Mouse (Mus musculus) cerebellum, adult 8-10 months (tissue): Measurements from ENCODE around the gene Ace2.
A peak's percentile ranks its signal among the peaks of the same experiment; 100 is the strongest.

Experiments used
- DNase-seq: peaks from one replicate; pipeline ENCODE4 v3.0.0; 2022

Ace2 gene

GRCm38 (mm10) chrX:164183844-164184243, 44.7 kb downstream of the Ace2 start:
- DNase-seq, result peak; percentile 36

DNA sequence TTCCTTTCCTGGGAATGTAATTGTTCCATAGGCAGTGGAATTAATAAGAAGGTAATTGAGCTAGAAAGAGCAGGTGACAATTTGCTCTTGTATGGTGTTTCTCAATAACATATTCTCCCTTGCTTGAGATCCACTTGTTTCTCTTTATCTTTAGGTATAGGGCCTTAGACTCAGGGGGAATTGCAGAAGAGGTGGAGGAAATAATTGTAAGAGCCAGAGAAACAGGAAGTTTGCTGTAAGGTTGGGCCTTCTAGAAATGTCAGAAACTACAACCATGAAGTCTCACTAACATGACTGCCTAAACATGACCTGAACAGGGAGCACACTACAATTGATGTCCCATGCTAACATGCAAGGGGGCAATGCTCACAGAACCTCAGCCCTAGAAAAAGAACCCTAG, 50.7 kb downstream of the Ace2 start:
- no peak for DNase-seq

DNA sequence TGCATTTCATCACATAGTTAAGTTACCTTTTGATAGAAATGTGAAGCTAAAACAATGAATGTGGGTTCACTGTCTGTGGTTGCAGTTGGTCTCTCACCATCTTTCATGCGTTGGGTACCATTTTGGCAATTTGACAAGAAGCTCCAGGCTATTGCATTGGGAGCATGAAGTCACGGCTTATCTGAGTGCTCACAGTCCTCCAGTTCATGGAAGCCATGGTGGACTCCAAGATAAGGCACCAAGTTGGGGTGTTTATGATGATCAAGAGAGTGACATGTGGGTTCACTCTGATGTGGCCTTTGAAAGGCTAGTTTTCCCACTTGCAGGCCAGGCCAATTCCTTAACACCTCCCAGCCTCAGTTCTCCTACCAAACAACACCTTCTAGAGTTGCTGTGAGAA, 58.5 kb downstream of the Ace2 start:
- DNase-seq, result no peak

DNA sequence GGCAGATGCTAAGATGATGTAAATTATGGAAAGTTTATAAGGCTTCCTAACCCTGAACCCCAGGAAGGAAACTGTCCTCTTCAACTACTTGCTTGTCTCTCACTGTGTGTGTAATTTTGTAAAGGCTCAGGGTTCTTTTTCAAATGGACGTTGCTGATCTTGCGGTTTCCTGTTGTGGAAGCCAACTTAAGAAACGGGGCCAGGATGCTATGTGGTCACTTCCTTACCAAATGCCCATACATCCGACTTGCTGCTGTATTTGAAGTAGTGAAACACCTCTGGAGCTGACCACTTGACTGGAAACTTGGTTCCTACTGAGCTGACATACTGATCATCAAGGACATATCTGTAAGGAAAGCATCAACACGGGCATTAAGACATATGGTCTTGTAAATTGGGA, 61.4 kb downstream of the Ace2 start:
- no peak for DNase-seq

GRCm38 (mm10) chrX:164221989-164222388, 82.9 kb downstream of the Ace2 start:
- DNase-seq, result no peak

DNA sequence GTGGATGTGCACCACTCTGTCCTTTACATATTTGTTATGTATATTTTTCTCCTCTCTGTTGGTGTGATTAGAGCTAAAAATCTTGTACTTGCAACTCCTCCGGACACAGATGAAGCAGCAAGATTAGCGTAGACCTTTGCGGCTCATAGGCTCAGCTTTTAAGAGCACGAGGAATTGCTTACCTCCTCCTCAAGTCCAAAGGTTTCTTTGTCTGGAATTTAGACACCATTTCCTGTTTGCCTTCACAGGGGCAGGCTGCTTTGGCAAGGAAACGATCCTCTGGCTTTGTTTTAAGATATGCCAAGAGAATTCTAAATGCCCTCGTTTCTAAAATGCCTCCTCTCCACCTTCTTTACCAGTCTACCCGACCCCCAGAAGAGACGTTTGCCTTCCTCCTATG, 94.2 kb downstream of the Ace2 start:
- no peak for DNase-seq
